Mouse (Mus musculus): Measurements from ENCODE around the gene Setd3. TPM values are rescaled to one million over a fixed set of nuclear protein-coding genes. Genes with fewer than 3 reads are reported as not detected.

Gene Setd3
- polyA plus RNA-seq (2015; fragmentation: Nextera tagmentation; extraction: Ambion mirVana): 53.8 and 56.0 TPM in 2 replicates

- peaks cover 45% of the 10 kb centered on the region for H3K4me1 ChIP-seq (replicated peaks)
- WGBS (ENCODE audit: insufficient replicate concordance): 0% methylated on average over 9 of the region's 9 CpGs
- peak within 1 kb of the TSS; percentile 92 for H3K4me2 ChIP-seq
- no peak for ATAC-seq (ENCODE audit: insufficient read depth)
- H3K4me3 ChIP-seq (replicated peaks): peak within 1 kb of the TSS; percentile 98
- peak within 1 kb of the TSS; percentile 97 for H3K9ac ChIP-seq
- peak within 1 kb of the TSS; percentile 96 for H3K27ac ChIP-seq (replicated peaks)
- no peaks in the 10 kb centered on the region for H3K9me3 ChIP-seq (replicated peaks)
- H3K27me3 ChIP-seq: no peaks in the 10 kb centered on the region
- H3K36me3 ChIP-seq (replicated peaks): peaks cover 24% of the 10 kb centered on the region
Observed at GRCm38 (mm10) chr12:108179246-108179320, at the start of gene Setd3. Setd3 (minus strand) TSS chr12:108179314.

- no peak overlapping the region for H3K4me2 ChIP-seq
- 72% methylated on average over 16 of the region's 16 CpGs for WGBS (ENCODE audit: insufficient replicate concordance)
- no peaks in the 10 kb centered on the region for H3K36me3 ChIP-seq (replicated peaks)
- H3K27ac ChIP-seq (replicated peaks): no peak overlapping the region
- no peak overlapping the region for H3K9ac ChIP-seq
- no peak for ATAC-seq (ENCODE audit: insufficient read depth)
- H3K27me3 ChIP-seq: no peaks in the 10 kb centered on the region
- H3K9me3 ChIP-seq (replicated peaks): no peaks in the 10 kb centered on the region
- H3K4me3 ChIP-seq (replicated peaks): no peak overlapping the region
- 0 out of 2 replicates have a peak, but pooled peaks cover 9% of the 10 kb centered on the region for H3K4me1 ChIP-seq (replicated peaks)
Observed at GRCm38 (mm10) chr12:108227527-108227926, 48.4 kb upstream of the Setd3 start.

GRCm38 (mm10) chr12:108226941-108227340, 47.8 kb upstream of the Setd3 start:
- H3K27me3 ChIP-seq: no peaks in the 10 kb centered on the region
- no peak for ATAC-seq (ENCODE audit: insufficient read depth)
- 58% methylated on average over 12 of the region's 12 CpGs for WGBS (ENCODE audit: insufficient replicate concordance)
- 0 out of 2 replicates have a peak, but pooled peaks cover 9% of the 10 kb centered on the region for H3K4me1 ChIP-seq (replicated peaks)
- no peaks in the 10 kb centered on the region for H3K9me3 ChIP-seq (replicated peaks)
- no peak overlapping the region for H3K4me3 ChIP-seq (replicated peaks)
- H3K4me2 ChIP-seq: no peak overlapping the region
- no peak overlapping the region for H3K27ac ChIP-seq (replicated peaks)
- H3K36me3 ChIP-seq (replicated peaks): no peaks in the 10 kb centered on the region
- no peak overlapping the region for H3K9ac ChIP-seq

GRCm38 (mm10) chr12:108226216-108226615, 47.1 kb upstream of the Setd3 start:
- Histone ChIP-seq H3K9me3 (replicated peaks) (no peaks in the 10 kb centered on the region), H3K4me3 (replicated peaks) (no peak overlapping the region), H3K36me3 (replicated peaks) (no peaks in the 10 kb centered on the region), H3K27ac (replicated peaks) (no peak overlapping the region), H3K27me3 (no peaks in the 10 kb centered on the region), H3K4me2 (no peak overlapping the region), H3K4me1 (replicated peaks) (0 out of 2 replicates have a peak, but pooled peaks cover 7% of the 10 kb centered on the region), H3K9ac (no peak overlapping the region)
- ATAC-seq (ENCODE audit: insufficient read depth): no peak
- WGBS (ENCODE audit: insufficient replicate concordance): 69% methylated on average over 13 of the region's 13 CpGs

- Histone ChIP-seq H3K27me3 (no peaks in the 10 kb centered on the region), H3K9me3 (replicated peaks) (no peaks in the 10 kb centered on the region), H3K4me3 (replicated peaks) (no peak overlapping the region), H3K27ac (replicated peaks) (no peak overlapping the region), H3K9ac (no peak overlapping the region), H3K4me2 (no peak overlapping the region), H3K4me1 (replicated peaks) (0 out of 2 replicates have a peak, but pooled peaks cover 4% of the 10 kb centered on the region), H3K36me3 (replicated peaks) (no peaks in the 10 kb centered on the region)
- 52% methylated on average over 7 of the region's 7 CpGs for WGBS (ENCODE audit: insufficient replicate concordance)
- no peak for ATAC-seq (ENCODE audit: insufficient read depth)
Observed at GRCm38 (mm10) chr12:108225781-108226180, 46.7 kb upstream of the Setd3 start.

GRCm38 (mm10) chr12:108223357-108223756, 44.2 kb upstream of the Setd3 start:
- H3K9me3 ChIP-seq (replicated peaks): no peaks in the 10 kb centered on the region
- no peaks in the 10 kb centered on the region for H3K27me3 ChIP-seq
- H3K4me3 ChIP-seq (replicated peaks): no peak overlapping the region
- no peak overlapping the region for H3K27ac ChIP-seq (replicated peaks)
- ATAC-seq (ENCODE audit: insufficient read depth): no peak
- no peak overlapping the region for H3K4me2 ChIP-seq
- no peaks in the 10 kb centered on the region for H3K4me1 ChIP-seq (replicated peaks)
- no peak overlapping the region for H3K9ac ChIP-seq
- 57% methylated on average over 8 of the region's 8 CpGs for WGBS (ENCODE audit: insufficient replicate concordance)
- H3K36me3 ChIP-seq (replicated peaks): no peaks in the 10 kb centered on the region

GRCm38 (mm10) chr12:108221712-108222111, 42.6 kb upstream of the Setd3 start:
- Histone ChIP-seq H3K4me2 (no peak overlapping the region), H3K9me3 (replicated peaks) (no peaks in the 10 kb centered on the region), H3K36me3 (replicated peaks) (no peaks in the 10 kb centered on the region), H3K27ac (replicated peaks) (no peak overlapping the region), H3K9ac (no peak overlapping the region), H3K27me3 (no peaks in the 10 kb centered on the region), H3K4me1 (replicated peaks) (no peaks in the 10 kb centered on the region), H3K4me3 (replicated peaks) (no peak overlapping the region)
- no peak for ATAC-seq (ENCODE audit: insufficient read depth)
- 72% methylated on average over 7 of the region's 7 CpGs for WGBS (ENCODE audit: insufficient replicate concordance)

- Histone ChIP-seq H3K9ac (no peak overlapping the region), H3K4me3 (replicated peaks) (no peak overlapping the region), H3K4me2 (no peak overlapping the region), H3K4me1 (replicated peaks) (no peaks in the 10 kb centered on the region), H3K36me3 (replicated peaks) (no peaks in the 10 kb centered on the region), H3K9me3 (replicated peaks) (no peaks in the 10 kb centered on the region), H3K27me3 (no peaks in the 10 kb centered on the region), H3K27ac (replicated peaks) (no peak overlapping the region)
- 47% methylated on average over 10 of the region's 10 CpGs for WGBS (ENCODE audit: insufficient replicate concordance)
- no peak for ATAC-seq (ENCODE audit: insufficient read depth)
Observed at GRCm38 (mm10) chr12:108221206-108221605, 42.1 kb upstream of the Setd3 start.

GRCm38 (mm10) chr12:108220621-108221020, 41.5 kb upstream of the Setd3 start:
- Histone ChIP-seq H3K9me3 (replicated peaks) (no peaks in the 10 kb centered on the region), H3K27me3 (no peaks in the 10 kb centered on the region), H3K36me3 (replicated peaks) (no peaks in the 10 kb centered on the region), H3K4me3 (replicated peaks) (no peak overlapping the region), H3K4me1 (replicated peaks) (no peaks in the 10 kb centered on the region), H3K9ac (no peak overlapping the region), H3K4me2 (no peak overlapping the region), H3K27ac (replicated peaks) (no peak overlapping the region)
- 73% methylated on average over 12 of the region's 12 CpGs for WGBS (ENCODE audit: insufficient replicate concordance)
- no peak for ATAC-seq (ENCODE audit: insufficient read depth)

GRCm38 (mm10) chr12:108219825-108220616, 40.9 kb upstream of the Setd3 start:
- no peak overlapping the region for H3K27ac ChIP-seq (replicated peaks)
- H3K4me3 ChIP-seq (replicated peaks): no peak overlapping the region
- no peaks in the 10 kb centered on the region for H3K36me3 ChIP-seq (replicated peaks)
- ATAC-seq (ENCODE audit: insufficient read depth): no peak
- H3K4me1 ChIP-seq (replicated peaks): no peaks in the 10 kb centered on the region
- no peak overlapping the region for H3K4me2 ChIP-seq
- H3K9ac ChIP-seq: no peak overlapping the region
- WGBS (ENCODE audit: insufficient replicate concordance): 69% methylated on average over 21 of the region's 21 CpGs
- H3K9me3 ChIP-seq (replicated peaks): no peaks in the 10 kb centered on the region
- H3K27me3 ChIP-seq: no peaks in the 10 kb centered on the region

- Histone ChIP-seq H3K4me3 (replicated peaks) (no peak overlapping the region), H3K9me3 (replicated peaks) (no peaks in the 10 kb centered on the region), H3K27me3 (no peaks in the 10 kb centered on the region), H3K36me3 (replicated peaks) (no peaks in the 10 kb centered on the region), H3K4me2 (no peak overlapping the region), H3K27ac (replicated peaks) (no peak overlapping the region), H3K4me1 (replicated peaks) (no peaks in the 10 kb centered on the region), H3K9ac (no peak overlapping the region)
- ATAC-seq (ENCODE audit: insufficient read depth): no peak
- 55% methylated on average over 15 of the region's 15 CpGs for WGBS (ENCODE audit: insufficient replicate concordance)
Observed at GRCm38 (mm10) chr12:108219163-108219562, 40.0 kb upstream of the Setd3 start.

GRCm38 (mm10) chr12:108217572-108217971, 38.5 kb upstream of the Setd3 start:
- Histone ChIP-seq H3K9me3 (replicated peaks) (no peaks in the 10 kb centered on the region), H3K27me3 (no peaks in the 10 kb centered on the region), H3K9ac (no peak overlapping the region), H3K4me2 (no peak overlapping the region), H3K4me3 (replicated peaks) (no peak overlapping the region), H3K4me1 (replicated peaks) (no peaks in the 10 kb centered on the region), H3K27ac (replicated peaks) (no peak overlapping the region), H3K36me3 (replicated peaks) (no peaks in the 10 kb centered on the region)
- WGBS (ENCODE audit: insufficient replicate concordance): 35% methylated on average over 5 of the region's 5 CpGs
- no peak for ATAC-seq (ENCODE audit: insufficient read depth)

All from liver, embryonic 15.5 days (tissue).